Comparison of ENCODE assay signal across 7 mouse cellular contexts in genomic region chr7:109704016-109704377, GRCm38 (mm10). TPM values are rescaled to one million over a fixed set of nuclear protein-coding genes. Genes with fewer than 3 reads are reported as not detected.
A peak's percentile ranks its signal among the peaks of the same experiment; 100 is the strongest.
DNase-seq lines count a peak whose midpoint lies in the region; ATAC-seq lines count a peak whose summit lies in the region.

No protein-coding gene starts in this region.

- ATAC-seq in forebrain, embryonic 12.5 days (ENCODE audit: low FRiP score) = no peak
- ATAC-seq in liver, embryonic 15.5 days (ENCODE audit: insufficient read depth) = peak; percentile 55

- peak overlapping the region; percentile 62 for H3K9ac ChIP-seq in forebrain, embryonic 12.5 days
- H3K9ac ChIP-seq in liver, embryonic 15.5 days = peak overlapping the region; percentile 76

- H3K4me1 ChIP-seq in forebrain, embryonic 12.5 days = peaks cover 9% of the 10 kb centered on the region; the same call in 1 of the 2 replicates
- peaks cover 38% of the 10 kb centered on the region for H3K4me1 ChIP-seq in liver, embryonic 15.5 days (replicated peaks)

- peak overlapping the region; percentile 70 for H3K4me3 ChIP-seq in forebrain, embryonic 12.5 days (replicated peaks)
- H3K4me3 ChIP-seq in liver, embryonic 15.5 days (replicated peaks) = peak overlapping the region; percentile 68

- peak overlapping the region; percentile 68 for H3K4me2 ChIP-seq in forebrain, embryonic 12.5 days
- H3K4me2 ChIP-seq in liver, embryonic 15.5 days = peak overlapping the region; percentile 90

- 1% methylated on average over 17 of the region's 17 CpGs for WGBS in forebrain, embryonic 12.5 days
- WGBS in liver, embryonic 15.5 days (ENCODE audit: insufficient replicate concordance) = 2% methylated on average over 17 of the region's 17 CpGs

- peaks cover 9% of the 10 kb centered on the region for H3K27me3 ChIP-seq in forebrain, embryonic 12.5 days
- H3K27me3 ChIP-seq in liver, embryonic 15.5 days = peaks cover 8% of the 10 kb centered on the region

- H3K27ac ChIP-seq in forebrain, embryonic 12.5 days = peak overlapping the region; percentile 71
- peak overlapping the region; percentile 71 for H3K27ac ChIP-seq in liver, embryonic 15.5 days (replicated peaks)

- peak; percentile 15 for DNase-seq in thymus, postnatal 0 days (ENCODE audit: low spot score)
- DNase-seq in thymus, postnatal 36 days = no peak
- no peak for DNase-seq in right cerebral cortex, postnatal 10 days (ENCODE audit: low spot score in 2 of 2)
- no peak for DNase-seq in cerebellum, postnatal 10 days
- no peak for DNase-seq in cerebellum, adult 9-11 months

- no peaks in the 10 kb centered on the region for H3K9me3 ChIP-seq in forebrain, embryonic 12.5 days
- no peaks in the 10 kb centered on the region for H3K9me3 ChIP-seq in liver, embryonic 15.5 days (replicated peaks)

- H3K36me3 ChIP-seq in forebrain, embryonic 12.5 days (replicated peaks) = peaks cover 3% of the 10 kb centered on the region
- H3K36me3 ChIP-seq in liver, embryonic 15.5 days (replicated peaks) = peaks cover 18% of the 10 kb centered on the region

RNA-seq across cellular contexts. Expression of gene Akip1, which starts 0.5 kb away (rescaled TPM):
- polyA plus RNA-seq in thymus, postnatal 0 days (2015; fragmentation: Nextera tagmentation; extraction: Ambion mirVana) = 44.6 and 47.5 TPM in 2 replicates
- polyA plus RNA-seq in forebrain, embryonic 12.5 days (2016; fragmentation: Nextera tagmentation; extraction: Ambion mirVana) = 15.6 and 17.4 TPM in 2 replicates
- polyA plus RNA-seq in liver, embryonic 15.5 days (2015; fragmentation: Nextera tagmentation; extraction: Ambion mirVana) = 32.7 and 36.1 TPM in 2 replicates

RNA-seq across cellular contexts. Expression of gene St5, which starts 0.6 kb away (rescaled TPM):
- polyA plus RNA-seq in thymus, postnatal 0 days (2015; fragmentation: Nextera tagmentation; extraction: Ambion mirVana) = 28.6 and 31.4 TPM in 2 replicates
- polyA plus RNA-seq in forebrain, embryonic 12.5 days (2016; fragmentation: Nextera tagmentation; extraction: Ambion mirVana) = 24.6 and 26.0 TPM in 2 replicates
- polyA plus RNA-seq in liver, embryonic 15.5 days (2015; fragmentation: Nextera tagmentation; extraction: Ambion mirVana) = 20.1 and 24.8 TPM in 2 replicates

RNA-seq across cellular contexts. Expression of gene BC051019, which starts 19.7 kb away (rescaled TPM):
- polyA plus RNA-seq in thymus, postnatal 0 days (2015; fragmentation: Nextera tagmentation; extraction: Ambion mirVana) = 0.35 and 0.45 TPM in 2 replicates
- not detected in 2 replicates for polyA plus RNA-seq in forebrain, embryonic 12.5 days (2016; fragmentation: Nextera tagmentation; extraction: Ambion mirVana)
- 0.07 TPM in 1 of 2 replicates, not detected in the other for polyA plus RNA-seq in liver, embryonic 15.5 days (2015; fragmentation: Nextera tagmentation; extraction: Ambion mirVana)

RNA-seq across cellular contexts. Expression of gene Ascl3, which starts 27.5 kb away (rescaled TPM):
- polyA plus RNA-seq in thymus, postnatal 0 days (2015; fragmentation: Nextera tagmentation; extraction: Ambion mirVana) = 0.19 and 0.21 TPM in 2 replicates
- not detected in 2 replicates for polyA plus RNA-seq in forebrain, embryonic 12.5 days (2016; fragmentation: Nextera tagmentation; extraction: Ambion mirVana)
- polyA plus RNA-seq in liver, embryonic 15.5 days (2015; fragmentation: Nextera tagmentation; extraction: Ambion mirVana) = not detected in 2 replicates

RNA-seq across cellular contexts. Expression of gene Tmem9b, which starts 48.7 kb away (rescaled TPM):
- 70.3 and 74.9 TPM in 2 replicates for polyA plus RNA-seq in thymus, postnatal 0 days (2015; fragmentation: Nextera tagmentation; extraction: Ambion mirVana)
- 48.9 and 49.8 TPM in 2 replicates for polyA plus RNA-seq in forebrain, embryonic 12.5 days (2016; fragmentation: Nextera tagmentation; extraction: Ambion mirVana)
- polyA plus RNA-seq in liver, embryonic 15.5 days (2015; fragmentation: Nextera tagmentation; extraction: Ambion mirVana) = 30.2 and 30.5 TPM in 2 replicates
